Mouse (Mus musculus) kidney, postnatal 25 days (tissue): Measurements from ENCODE around the gene Sik2.
A peak's percentile ranks its signal among the peaks of the same experiment; 100 is the strongest.

Experiments used
- DNase-seq, 2 experiments: peaks; one replicate each; pipeline ENCODE4 v3.0.0; 2021; ENCODE audit warnings: mixed read lengths in 2 of 2

Sik2 gene

GRCm38 (mm10) chr9:50864877-50865276 lies 144.0 kb downstream of the Sik2 start:
- no peak for DNase-seq

- peak in 1 of 2 experiments; percentile 1 for DNase-seq
Observed at GRCm38 (mm10) chr9:50863824-50864223, 145.0 kb downstream of the Sik2 start.

- DNase-seq = peak in 1 of 2 experiments; percentile 16
Observed at GRCm38 (mm10) chr9:50861119-50861839, 147.6 kb downstream of the Sik2 start.

GRCm38 (mm10) chr9:50858681-50859080 lies 150.2 kb downstream of the Sik2 start:
- DNase-seq = peak in 1 of 2 experiments; percentile 11

GRCm38 (mm10) chr9:50857082-50857641 lies 151.7 kb downstream of the Sik2 start:
- DNase-seq = peak in 1 of 2 experiments; percentile 39

- DNase-seq = peak; percentile 93
Observed at GRCm38 (mm10) chr9:50856341-50857081, 152.4 kb downstream of the Sik2 start.

GRCm38 (mm10) chr9:50855780-50856179 lies 153.1 kb downstream of the Sik2 start:
- peak in 1 of 2 experiments; percentile 13 for DNase-seq

- DNase-seq = no peak
Observed at GRCm38 (mm10) chr9:50855133-50855766, 153.6 kb downstream of the Sik2 start.

- DNase-seq = peak in 1 of 2 experiments; percentile 24
Observed at GRCm38 (mm10) chr9:50854376-50854775, 154.5 kb downstream of the Sik2 start.

GRCm38 (mm10) chr9:50852634-50853349 lies 156.1 kb downstream of the Sik2 start:
- peak in 1 of 2 experiments; percentile 33 for DNase-seq

GRCm38 (mm10) chr9:50850713-50851112 lies 158.2 kb downstream of the Sik2 start:
- DNase-seq = peak in 1 of 2 experiments; percentile 34

GRCm38 (mm10) chr9:50850271-50850670 lies 158.6 kb downstream of the Sik2 start:
- peak in 1 of 2 experiments; percentile 42 for DNase-seq

- DNase-seq = peak in 1 of 2 experiments; percentile 10
Observed at GRCm38 (mm10) chr9:50849755-50850154, 159.1 kb downstream of the Sik2 start.

GRCm38 (mm10) chr9:50849249-50849648 lies 159.6 kb downstream of the Sik2 start:
- peak; percentile 89 to 97 for DNase-seq

- peak; percentile 50 to 74 for DNase-seq
Observed at GRCm38 (mm10) chr9:50848821-50849220, 160.1 kb downstream of the Sik2 start.

- peak; percentile 41 to 65 for DNase-seq
Observed at GRCm38 (mm10) chr9:50847606-50848368, 161.1 kb downstream of the Sik2 start.

- peak in 1 of 2 experiments; percentile 19 for DNase-seq
Observed at GRCm38 (mm10) chr9:50847133-50847532, 161.7 kb downstream of the Sik2 start.

GRCm38 (mm10) chr9:50845547-50845946 lies 163.3 kb downstream of the Sik2 start:
- peak; percentile 80 to 91 for DNase-seq

GRCm38 (mm10) chr9:50845081-50845480 lies 163.8 kb downstream of the Sik2 start, which contains the start of gene Ppp2r1b:
Ppp2r1b (plus strand) TSS chr9:50845301.
- no peak for DNase-seq
